Mouse (Mus musculus): ENCODE data around the gene Abhd5. TPM values are rescaled to one million over a fixed set of nuclear protein-coding genes. Genes with fewer than 3 reads are reported as not detected.

The Abhd5 gene
- polyA plus RNA-seq, 1 experiment from 2014 or later: 29.9 TPM

DNA sequence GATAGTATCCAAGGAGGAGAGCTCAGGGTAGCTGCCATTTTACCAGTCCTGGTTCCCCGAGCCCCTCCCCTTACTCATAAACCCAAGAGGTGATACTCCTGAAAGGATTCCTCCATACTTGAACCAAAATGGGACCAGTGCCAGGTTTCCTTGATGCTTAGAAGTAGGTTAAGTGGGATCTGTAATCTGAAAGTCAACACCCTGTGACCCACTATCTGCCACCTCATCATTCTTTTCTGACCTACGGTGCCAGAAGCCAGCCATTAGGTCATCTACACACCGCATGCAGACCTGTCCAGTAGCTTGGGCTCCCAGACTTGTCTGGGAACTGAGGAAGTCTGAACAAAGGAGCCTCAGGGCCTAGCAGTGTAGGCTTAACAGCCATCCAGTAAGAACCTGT, 34.6 kb downstream of the Abhd5 start:
- no peak overlapping the region for H3K27ac ChIP-seq (ENCODE audit: low read length)
- H3K4me3 ChIP-seq (ENCODE audit: low read length): no peak overlapping the region
- H3K4me1 ChIP-seq (replicated peaks; ENCODE audit: control insufficient read depth, insufficient read depth, low read length): no peaks in the 10 kb centered on the region
- no peak overlapping the region for H3K9ac ChIP-seq (ENCODE audit: low read length)
- no peak for ATAC-seq (ENCODE audit: low read depth)
- no peaks in the 10 kb centered on the region for H3K27me3 ChIP-seq (ENCODE audit: control insufficient read depth, insufficient read depth, low read depth, low read length)
- H3K9me3 ChIP-seq (ENCODE audit: control insufficient read depth, low read length): no peaks in the 10 kb centered on the region
- H3K36me3 ChIP-seq (ENCODE audit: control insufficient read depth, insufficient read depth, low read length): peaks cover 2% of the 10 kb centered on the region; the same call in 1 of the 2 replicates
- WGBS: 39% methylated on average over 3 of the region's 3 CpGs
- H3K4me2 ChIP-seq (ENCODE audit: low read depth, low read length): no peak overlapping the region

DNA sequence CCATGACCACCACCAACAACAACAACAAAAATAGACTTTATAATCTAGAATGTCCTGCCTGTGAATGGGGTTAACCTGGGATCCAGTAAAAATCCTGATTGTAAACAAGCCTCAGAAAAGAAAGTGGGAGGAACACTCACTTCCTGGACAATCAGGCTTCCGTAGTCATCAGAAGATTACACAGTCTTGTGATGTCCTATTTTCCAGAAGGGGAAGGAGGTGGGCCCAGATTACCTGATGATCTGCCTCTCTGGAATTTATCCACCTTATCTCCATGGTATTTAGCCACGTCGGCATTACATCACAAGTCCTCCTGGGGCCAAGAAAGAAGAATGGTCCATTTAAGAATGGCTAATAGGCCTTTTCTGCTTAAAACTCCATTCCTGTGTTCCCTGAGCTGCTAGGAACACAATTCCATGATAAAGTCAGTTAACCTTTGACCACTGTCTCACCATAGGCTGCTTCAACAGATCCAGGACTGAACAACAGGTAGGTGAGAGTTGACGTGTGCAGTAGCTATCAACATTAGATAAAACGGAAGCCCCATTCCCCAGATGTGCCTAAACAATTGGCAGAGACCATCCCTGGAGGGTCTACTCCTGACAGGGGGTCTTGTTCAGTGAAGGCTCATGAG, 38.0 kb downstream of the Abhd5 start:
- no peak overlapping the region for H3K27ac ChIP-seq (ENCODE audit: low read length)
- WGBS: 67% methylated on average over 5 of the region's 5 CpGs
- no peak for ATAC-seq (ENCODE audit: low read depth)
- no peaks in the 10 kb centered on the region for H3K36me3 ChIP-seq (ENCODE audit: control insufficient read depth, insufficient read depth, low read length)
- no peaks in the 10 kb centered on the region for H3K9me3 ChIP-seq (ENCODE audit: control insufficient read depth, low read length)
- no peak overlapping the region for H3K9ac ChIP-seq (ENCODE audit: low read length)
- no peaks in the 10 kb centered on the region for H3K27me3 ChIP-seq (ENCODE audit: control insufficient read depth, insufficient read depth, low read depth, low read length)
- H3K4me3 ChIP-seq (ENCODE audit: low read length): no peak overlapping the region
- no peak overlapping the region for H3K4me2 ChIP-seq (ENCODE audit: low read depth, low read length)
- no peaks in the 10 kb centered on the region for H3K4me1 ChIP-seq (replicated peaks; ENCODE audit: control insufficient read depth, insufficient read depth, low read length)

DNA sequence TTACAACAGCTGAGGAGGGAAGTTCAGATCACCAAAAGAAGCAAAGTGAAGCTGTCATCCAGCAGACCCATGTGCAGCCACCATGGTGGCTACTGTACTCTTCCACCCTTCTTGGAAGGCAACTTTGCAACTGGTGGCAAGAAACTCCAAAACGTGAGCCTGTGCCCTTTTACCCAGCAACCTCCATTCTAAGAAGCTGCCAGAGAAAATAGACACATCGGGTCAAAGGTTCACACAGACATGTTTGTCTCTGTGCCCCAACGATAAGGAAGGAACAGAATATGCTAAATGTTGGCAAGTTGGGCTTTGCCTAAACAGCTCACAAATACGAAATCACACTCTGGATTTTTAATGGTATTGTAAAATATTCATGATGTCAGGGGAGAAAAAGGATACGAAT, 44.4 kb downstream of the Abhd5 start:
- no peak overlapping the region for H3K4me3 ChIP-seq (ENCODE audit: low read length)
- no peaks in the 10 kb centered on the region for H3K9me3 ChIP-seq (ENCODE audit: control insufficient read depth, low read length)
- H3K4me1 ChIP-seq (replicated peaks; ENCODE audit: control insufficient read depth, insufficient read depth, low read length): no peaks in the 10 kb centered on the region
- H3K4me2 ChIP-seq (ENCODE audit: low read depth, low read length): no peak overlapping the region
- H3K36me3 ChIP-seq (ENCODE audit: control insufficient read depth, insufficient read depth, low read length): no peaks in the 10 kb centered on the region
- ATAC-seq (ENCODE audit: low read depth): no peak
- 58% methylated on average over 5 of the region's 5 CpGs for WGBS
- H3K27ac ChIP-seq (ENCODE audit: low read length): no peak overlapping the region
- H3K9ac ChIP-seq (ENCODE audit: low read length): no peak overlapping the region
- no peaks in the 10 kb centered on the region for H3K27me3 ChIP-seq (ENCODE audit: control insufficient read depth, insufficient read depth, low read depth, low read length)

DNA sequence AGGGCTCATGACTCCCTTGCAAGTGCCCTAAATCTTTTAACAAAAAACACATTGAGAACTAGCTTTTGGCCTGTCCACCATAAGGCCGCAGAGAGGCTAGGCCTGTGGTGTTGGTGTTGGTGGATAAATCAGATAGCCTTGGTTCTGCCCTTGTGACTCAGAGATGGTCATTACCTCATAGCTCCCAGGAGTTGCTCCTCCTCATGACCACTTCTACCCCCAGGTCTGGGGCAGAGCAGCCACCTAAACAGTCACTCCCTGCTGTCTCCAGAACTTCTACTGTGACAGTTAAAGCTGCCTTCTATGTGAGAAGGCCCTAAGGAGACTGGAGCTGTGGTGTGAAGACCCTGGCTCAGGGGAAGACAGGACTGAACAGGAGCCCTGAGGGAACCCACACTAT, 45.7 kb downstream of the Abhd5 start:
- Histone ChIP-seq H3K27me3 (ENCODE audit: control insufficient read depth, insufficient read depth, low read depth, low read length) (no peaks in the 10 kb centered on the region), H3K9ac (ENCODE audit: low read length) (no peak overlapping the region), H3K9me3 (ENCODE audit: control insufficient read depth, low read length) (no peaks in the 10 kb centered on the region), H3K4me2 (ENCODE audit: low read depth, low read length) (no peak overlapping the region), H3K27ac (ENCODE audit: low read length) (no peak overlapping the region), H3K4me1 (replicated peaks; ENCODE audit: control insufficient read depth, insufficient read depth, low read length) (no peaks in the 10 kb centered on the region), H3K4me3 (ENCODE audit: low read length) (no peak overlapping the region), H3K36me3 (ENCODE audit: control insufficient read depth, insufficient read depth, low read length) (no peaks in the 10 kb centered on the region)
- whole genome bisulfite sequencing: 92% methylated on average over 1 of the region's 1 CpGs
- ATAC-seq (ENCODE audit: low read depth): no peak

DNA sequence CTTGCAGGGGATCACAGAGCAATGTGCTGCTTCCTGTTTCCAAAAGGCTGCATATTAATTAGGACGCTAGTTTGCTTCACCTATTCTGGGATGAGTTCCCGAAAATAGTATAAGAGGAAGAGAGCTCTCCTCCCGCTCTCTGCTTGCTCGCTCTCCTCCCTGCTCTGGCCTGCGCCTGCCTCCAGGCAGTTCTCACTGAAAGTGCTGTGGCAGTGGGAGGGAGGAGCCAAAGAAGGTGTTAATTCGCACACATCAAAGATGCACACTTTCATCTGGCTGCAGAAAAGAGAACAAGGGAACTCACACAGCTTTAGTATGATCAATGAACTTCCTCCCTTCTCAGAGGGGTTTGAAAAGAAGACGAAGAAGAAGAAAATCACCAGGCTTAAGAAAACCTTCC, 47.3 kb downstream of the Abhd5 start:
- Histone ChIP-seq H3K4me3 (ENCODE audit: low read length) (no peak overlapping the region), H3K9me3 (ENCODE audit: control insufficient read depth, low read length) (no peaks in the 10 kb centered on the region), H3K27ac (ENCODE audit: low read length) (no peak overlapping the region), H3K27me3 (ENCODE audit: control insufficient read depth, insufficient read depth, low read depth, low read length) (no peaks in the 10 kb centered on the region), H3K9ac (ENCODE audit: low read length) (no peak overlapping the region), H3K4me2 (ENCODE audit: low read depth, low read length) (no peak overlapping the region), H3K36me3 (ENCODE audit: control insufficient read depth, insufficient read depth, low read length) (no peaks in the 10 kb centered on the region), H3K4me1 (replicated peaks; ENCODE audit: control insufficient read depth, insufficient read depth, low read length) (no peaks in the 10 kb centered on the region)
- ATAC-seq (ENCODE audit: low read depth): no peak
- WGBS: 46% methylated on average over 7 of the region's 7 CpGs

DNA sequence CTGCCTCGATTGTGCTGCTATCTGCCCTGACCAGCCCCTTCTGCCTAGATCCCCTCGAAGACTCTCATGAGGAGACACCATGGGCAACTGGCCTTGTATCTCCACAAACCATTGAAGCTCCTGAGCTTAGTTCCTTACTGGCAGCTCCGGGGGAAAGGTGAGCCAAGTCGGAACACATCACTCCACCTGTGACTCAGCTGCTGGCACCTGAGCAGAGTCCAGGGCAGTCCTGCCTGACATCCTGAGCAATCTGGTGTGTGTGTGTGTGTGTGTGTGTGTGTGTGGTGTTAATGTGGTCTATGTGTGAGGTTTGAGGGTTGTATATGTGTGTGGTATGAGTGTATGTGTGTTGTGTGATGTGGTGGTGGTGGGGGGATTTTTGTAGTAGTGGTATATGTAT, 49.8 kb downstream of the Abhd5 start:
- H3K27me3 ChIP-seq (ENCODE audit: control insufficient read depth, insufficient read depth, low read depth, low read length): no peaks in the 10 kb centered on the region
- no peak for ATAC-seq (ENCODE audit: low read depth)
- no peak overlapping the region for H3K27ac ChIP-seq (ENCODE audit: low read length)
- no peaks in the 10 kb centered on the region for H3K9me3 ChIP-seq (ENCODE audit: control insufficient read depth, low read length)
- no peaks in the 10 kb centered on the region for H3K36me3 ChIP-seq (ENCODE audit: control insufficient read depth, insufficient read depth, low read length)
- no peak overlapping the region for H3K4me3 ChIP-seq (ENCODE audit: low read length)
- H3K9ac ChIP-seq (ENCODE audit: low read length): no peak overlapping the region
- 87% methylated on average over 4 of the region's 4 CpGs for WGBS
- no peak overlapping the region for H3K4me2 ChIP-seq (ENCODE audit: low read depth, low read length)
- H3K4me1 ChIP-seq (replicated peaks; ENCODE audit: control insufficient read depth, insufficient read depth, low read length): no peaks in the 10 kb centered on the region

DNA sequence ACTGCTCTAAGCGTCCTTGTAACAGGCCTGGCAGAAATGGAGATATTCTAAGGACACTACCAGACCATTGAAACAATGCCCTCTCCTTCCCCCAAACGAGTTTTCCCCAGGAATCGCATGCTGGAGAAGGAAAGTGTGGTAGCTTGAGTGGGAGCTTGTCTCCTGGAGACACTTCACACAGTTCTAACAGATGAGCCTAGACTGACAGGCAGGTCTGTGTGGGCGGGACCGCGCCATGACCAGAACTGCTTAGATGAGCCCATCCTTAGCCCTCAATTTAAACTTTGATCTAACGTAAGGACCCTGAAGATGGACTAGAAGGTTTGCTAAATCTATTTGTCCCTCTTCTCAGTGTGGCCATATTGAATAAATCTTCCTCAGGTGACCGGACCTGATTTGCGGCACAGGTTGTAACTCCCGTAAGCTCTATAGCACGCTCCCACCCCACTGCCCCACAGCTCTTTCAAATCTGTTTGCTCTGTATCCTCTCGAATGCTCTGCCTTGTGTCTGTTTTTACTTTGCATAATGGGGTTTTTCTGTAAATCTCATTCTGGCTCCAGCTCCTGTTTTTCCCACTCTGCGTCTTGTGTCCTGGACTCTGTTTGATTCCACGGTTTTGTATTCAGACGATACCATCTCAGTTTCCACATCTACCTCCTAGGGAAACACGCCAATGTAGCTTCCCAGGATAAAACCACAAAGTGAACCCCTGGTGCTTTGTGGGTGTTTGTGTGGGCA, 59.2 kb downstream of the Abhd5 start:
- 89% methylated on average over 16 of the region's 16 CpGs for WGBS

DNA sequence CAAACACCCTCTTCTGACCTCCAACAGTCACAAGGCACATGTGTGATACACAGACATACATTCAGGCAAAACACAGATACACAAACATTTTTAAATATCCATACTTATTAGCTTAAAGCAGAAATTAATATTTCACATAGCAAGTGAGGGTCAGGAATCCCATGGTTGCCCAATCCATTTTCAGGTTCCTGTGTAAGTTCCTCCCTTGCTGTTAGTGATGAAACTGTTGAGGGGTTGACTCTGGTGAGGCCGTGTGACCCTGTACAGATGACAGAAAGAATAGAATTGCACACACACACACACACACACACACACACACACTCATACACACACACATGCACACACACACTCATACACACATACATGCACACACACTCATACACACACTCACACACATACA, 63.2 kb downstream of the Abhd5 start:
- Histone ChIP-seq H3K27me3 (ENCODE audit: control insufficient read depth, insufficient read depth, low read depth, low read length) (no peaks in the 10 kb centered on the region), H3K4me3 (ENCODE audit: low read length) (no peak overlapping the region), H3K9me3 (ENCODE audit: control insufficient read depth, low read length) (no peaks in the 10 kb centered on the region), H3K36me3 (ENCODE audit: control insufficient read depth, insufficient read depth, low read length) (no peaks in the 10 kb centered on the region), H3K4me1 (replicated peaks; ENCODE audit: control insufficient read depth, insufficient read depth, low read length) (no peaks in the 10 kb centered on the region), H3K9ac (ENCODE audit: low read length) (no peak overlapping the region), H3K4me2 (ENCODE audit: low read depth, low read length) (no peak overlapping the region), H3K27ac (ENCODE audit: low read length) (no peak overlapping the region)
- ATAC-seq (ENCODE audit: low read depth): no peak
- 100% methylated on average over 1 of the region's 1 CpGs for WGBS

More for the DNA sequence above, 59.2 kb downstream of the Abhd5 start:
- Histone ChIP-seq H3K9ac (ENCODE audit: low read length) (no peak overlapping the region), H3K4me2 (ENCODE audit: low read depth, low read length) (no peak overlapping the region), H3K36me3 (ENCODE audit: control insufficient read depth, insufficient read depth, low read length) (no peaks in the 10 kb centered on the region), H3K4me1 (replicated peaks; ENCODE audit: control insufficient read depth, insufficient read depth, low read length) (no peaks in the 10 kb centered on the region), H3K9me3 (ENCODE audit: control insufficient read depth, low read length) (no peaks in the 10 kb centered on the region), H3K27me3 (ENCODE audit: control insufficient read depth, insufficient read depth, low read depth, low read length) (no peaks in the 10 kb centered on the region), H3K4me3 (ENCODE audit: low read length) (no peak overlapping the region), H3K27ac (ENCODE audit: low read length) (no peak overlapping the region)
- no peak for ATAC-seq (ENCODE audit: low read depth)

DNA sequence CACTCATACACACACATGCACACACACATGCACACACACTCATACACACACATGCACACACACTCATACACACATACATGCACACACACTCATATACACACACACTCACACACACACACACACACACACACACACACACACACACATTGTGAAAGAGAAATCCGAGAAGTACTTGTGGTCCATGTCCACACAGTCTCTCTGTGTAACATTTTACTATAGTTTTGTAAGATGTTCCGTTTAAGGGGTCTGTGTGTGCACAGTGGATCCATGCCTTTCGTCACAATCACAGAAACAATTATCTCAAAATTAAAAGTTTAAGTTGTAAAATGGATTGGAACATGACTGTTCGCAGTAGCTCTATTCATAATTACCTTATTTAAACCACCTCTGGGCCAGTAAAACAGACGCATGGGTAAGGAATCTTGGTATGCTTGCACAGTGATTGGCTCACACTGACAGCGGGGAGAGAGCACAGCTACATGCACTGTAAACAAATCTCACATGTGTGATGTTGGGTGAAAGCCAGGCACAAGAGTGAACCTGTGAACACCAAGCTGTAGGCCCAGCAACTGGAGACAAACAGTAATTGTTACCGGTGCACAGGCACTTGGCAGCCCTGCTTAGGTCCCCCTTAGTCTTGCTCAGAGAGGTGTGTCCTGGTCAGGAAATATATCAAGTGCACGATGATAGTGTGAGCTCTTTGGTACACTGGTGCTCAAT, 63.8 kb downstream of the Abhd5 start:
- no peak overlapping the region for H3K4me3 ChIP-seq (ENCODE audit: low read length)
- no peaks in the 10 kb centered on the region for H3K9me3 ChIP-seq (ENCODE audit: control insufficient read depth, low read length)
- H3K27ac ChIP-seq (ENCODE audit: low read length): no peak overlapping the region
- no peak overlapping the region for H3K4me2 ChIP-seq (ENCODE audit: low read depth, low read length)
- no peak for ATAC-seq (ENCODE audit: low read depth)
- no peak overlapping the region for H3K9ac ChIP-seq (ENCODE audit: low read length)
- no peaks in the 10 kb centered on the region for H3K36me3 ChIP-seq (ENCODE audit: control insufficient read depth, insufficient read depth, low read length)
- H3K27me3 ChIP-seq (ENCODE audit: control insufficient read depth, insufficient read depth, low read depth, low read length): no peaks in the 10 kb centered on the region
- no peaks in the 10 kb centered on the region for H3K4me1 ChIP-seq (replicated peaks; ENCODE audit: control insufficient read depth, insufficient read depth, low read length)
- WGBS: 73% methylated on average over 8 of the region's 8 CpGs

Measured in lung, embryonic 16.5 days (tissue).